In genomic region chr3:95135433-95136052, GRCm38 (mm10) we compare ENCODE assay signal across 8 mouse cellular contexts. TPM values are rescaled to one million over a fixed set of nuclear protein-coding genes. Genes with fewer than 3 reads are reported as not detected.
A peak's percentile ranks its signal among the peaks of the same experiment; 100 is the strongest.
DNase-seq lines count a peak whose midpoint lies in the region; ATAC-seq and TF ChIP-seq lines count a peak whose summit lies in the region.

No protein-coding gene starts in this region.

- TF ChIP-seq CTCF in bone marrow macrophage, adult 2 months (IDR thresholded peaks at IDR 0.05; ENCODE audit: low read depth, low read length), result no peak

- H3K4me2 ChIP-seq in heart, embryonic 15.5 days, result peak overlapping the region; percentile 71
- H3K4me2 ChIP-seq in intestine, embryonic 14.5 days (ENCODE audit: low read length), result peak overlapping the region; percentile 56
- peak overlapping the region; percentile 58 for H3K4me2 ChIP-seq in midbrain, embryonic 16.5 days (ENCODE audit: low read length)

- peak overlapping the region; percentile 46 for H3K4me3 ChIP-seq in heart, embryonic 15.5 days
- peak overlapping the region; percentile 30 for H3K4me3 ChIP-seq in bone marrow macrophage, adult 2 months (ENCODE audit: insufficient read depth, low read length)
- 0 out of 2 replicates have a peak overlapping the region, but pooled peaks have one; percentile 27 for H3K4me3 ChIP-seq in intestine, embryonic 14.5 days (ENCODE audit: low read depth, low read length)
- H3K4me3 ChIP-seq in midbrain, embryonic 16.5 days (ENCODE audit: low read depth, low read length), result peak overlapping the region; percentile 26; the same call in 1 of the 2 replicates

- no peak for TF ChIP-seq POLR2A in bone marrow macrophage, adult 2 months (IDR thresholded peaks at IDR 0.05; ENCODE audit: borderline replicate concordance, low read depth, low read length)

- no peaks in the 10 kb centered on the region for H3K27me3 ChIP-seq in heart, embryonic 15.5 days
- no peaks in the 10 kb centered on the region for H3K27me3 ChIP-seq in intestine, embryonic 14.5 days (replicated peaks; ENCODE audit: control insufficient read depth, insufficient read depth, low read length)
- no peaks in the 10 kb centered on the region for H3K27me3 ChIP-seq in midbrain, embryonic 16.5 days (ENCODE audit: control insufficient read depth, insufficient read depth, low read depth, low read length)

- H3K27ac ChIP-seq in heart, embryonic 15.5 days, result 0 out of 2 replicates have a peak overlapping the region, but pooled peaks have one; percentile 37
- peak overlapping the region; percentile 96 for H3K27ac ChIP-seq in bone marrow macrophage, adult 2 months (ENCODE audit: insufficient read depth, low read depth, low read length)
- H3K27ac ChIP-seq in intestine, embryonic 14.5 days (ENCODE audit: low read depth), result no peak overlapping the region
- H3K27ac ChIP-seq in midbrain, embryonic 16.5 days (ENCODE audit: low read length), result no peak overlapping the region

- no peak for ATAC-seq in heart, embryonic 15.5 days (replicated peaks; ENCODE audit: insufficient number of reproducible peaks, insufficient read depth, low FRiP score, low read depth)
- ATAC-seq in intestine, embryonic 14.5 days (replicated peaks; ENCODE audit: low FRiP score, low TSS enrichment, low read depth), result no peak
- no peak for ATAC-seq in midbrain, embryonic 16.5 days
- no peak for ATAC-seq in cerebellum, adult (ENCODE audit: insufficient number of reproducible peaks, low FRiP score, low TSS enrichment)

- DNase-seq in heart, adult 8-10 months (ENCODE audit: low spot score), result no peak
- DNase-seq in intestine, embryonic 14.5 days (ENCODE audit: low spot score), result no peak
- no peak for DNase-seq in cerebellum, adult 11 months
- DNase-seq in ovary, adult 18-20 months (ENCODE audit: low spot score), result no peak

- H3K36me3 ChIP-seq in heart, embryonic 15.5 days, result peaks cover 16% of the 10 kb centered on the region; the same call in 1 of the 2 replicates
- H3K36me3 ChIP-seq in intestine, embryonic 14.5 days (ENCODE audit: control insufficient read depth, insufficient read depth, low read length), result peaks cover 16% of the 10 kb centered on the region
- H3K36me3 ChIP-seq in midbrain, embryonic 16.5 days (ENCODE audit: control insufficient read depth, insufficient read depth, low read length), result peaks cover 5% of the 10 kb centered on the region; the same call in 1 of the 2 replicates

- WGBS in heart, embryonic 15.5 days, result 69% methylated on average over 7 of the region's 7 CpGs
- WGBS in intestine, embryonic 14.5 days, result 82% methylated on average over 7 of the region's 7 CpGs
- WGBS in midbrain, embryonic 16.5 days, result 88% methylated on average over 7 of the region's 7 CpGs

- peak overlapping the region; percentile 36; the same call in 1 of the 2 replicates for H3K9ac ChIP-seq in heart, embryonic 15.5 days
- H3K9ac ChIP-seq in intestine, embryonic 14.5 days (ENCODE audit: low read length), result 0 out of 2 replicates have a peak overlapping the region, but pooled peaks have one; percentile 8
- peak overlapping the region; percentile 17; the same call in 1 of the 2 replicates for H3K9ac ChIP-seq in midbrain, embryonic 16.5 days (ENCODE audit: low read depth, low read length)

- no peaks in the 10 kb centered on the region for H3K9me3 ChIP-seq in heart, embryonic 15.5 days (replicated peaks)
- no peaks in the 10 kb centered on the region for H3K9me3 ChIP-seq in intestine, embryonic 14.5 days (ENCODE audit: control insufficient read depth, low read length)
- H3K9me3 ChIP-seq in midbrain, embryonic 16.5 days (replicated peaks; ENCODE audit: control insufficient read depth, low read length, poor library complexity, severe bottlenecking), result no peaks in the 10 kb centered on the region

- peaks cover 21% of the 10 kb centered on the region for H3K4me1 ChIP-seq in heart, embryonic 15.5 days (replicated peaks)
- peaks cover 29% of the 10 kb centered on the region for H3K4me1 ChIP-seq in bone marrow macrophage, adult 2 months (ENCODE audit: control insufficient read depth, insufficient read depth, low read length)
- peaks cover 14% of the 10 kb centered on the region for H3K4me1 ChIP-seq in intestine, embryonic 14.5 days (replicated peaks; ENCODE audit: control insufficient read depth, insufficient read depth, low read length)
- H3K4me1 ChIP-seq in midbrain, embryonic 16.5 days (ENCODE audit: control insufficient read depth, insufficient read depth, low read length), result peaks cover 20% of the 10 kb centered on the region

RNA-seq across cellular contexts. Expression of gene Lysmd1, which starts 1.7 kb away (rescaled TPM):
- 9.4 and 10.4 TPM in 2 replicates for polyA plus RNA-seq in heart, embryonic 15.5 days (2015; fragmentation: Nextera tagmentation; extraction: Ambion mirVana)
- 1 to 10 TPM; 4.8 to 5.4 (median 5.0) TPM for total RNA-seq in heart, adult 8-10 months (2022)
- 5.6 and 6.0 TPM in 2 replicates for polyA plus RNA-seq in bone marrow macrophage, adult 2 months (2012; ENCODE audit: insufficient read depth, insufficient read length, missing spikeins)
- 8.0 and 10.1 TPM in 2 replicates for polyA plus RNA-seq in intestine, embryonic 14.5 days (2014; fragmentation: Nextera tagmentation; extraction: Ambion mirVana)
- polyA plus RNA-seq in midbrain, embryonic 16.5 days (2015; fragmentation: Nextera tagmentation; extraction: Ambion mirVana), result 53.8 and 57.6 TPM in 2 replicates

RNA-seq across cellular contexts. Expression of gene Scnm1, which starts 1.7 kb away (rescaled TPM):
- polyA plus RNA-seq in heart, embryonic 15.5 days (2015; fragmentation: Nextera tagmentation; extraction: Ambion mirVana), result 51.0 and 54.2 TPM in 2 replicates
- total RNA-seq in heart, adult 8-10 months (2022), result 10 to 100 TPM; 29.0 to 39.4 (median 33.2) TPM
- 88.6 and 112 TPM in 2 replicates for polyA plus RNA-seq in bone marrow macrophage, adult 2 months (2012; ENCODE audit: insufficient read depth, insufficient read length, missing spikeins)
- 70.3 and 72.9 TPM in 2 replicates for polyA plus RNA-seq in intestine, embryonic 14.5 days (2014; fragmentation: Nextera tagmentation; extraction: Ambion mirVana)
- 79.5 and 79.8 TPM in 2 replicates for polyA plus RNA-seq in midbrain, embryonic 16.5 days (2015; fragmentation: Nextera tagmentation; extraction: Ambion mirVana)

RNA-seq across cellular contexts. Expression of gene Tnfaip8l2, which starts 6.6 kb away (rescaled TPM):
- 2.5 and 4.8 TPM in 2 replicates for polyA plus RNA-seq in heart, embryonic 15.5 days (2015; fragmentation: Nextera tagmentation; extraction: Ambion mirVana)
- total RNA-seq in heart, adult 8-10 months (2022), result 1 to 10 TPM in 3 of 4 experiments, under 1 TPM in 1; 0.62 to 1.9 (median 1.5) TPM
- 235 and 240 TPM in 2 replicates for polyA plus RNA-seq in bone marrow macrophage, adult 2 months (2012; ENCODE audit: insufficient read depth, insufficient read length, missing spikeins)
- 3.2 TPM in 2 replicates for polyA plus RNA-seq in intestine, embryonic 14.5 days (2014; fragmentation: Nextera tagmentation; extraction: Ambion mirVana)
- 2.6 and 3.2 TPM in 2 replicates for polyA plus RNA-seq in midbrain, embryonic 16.5 days (2015; fragmentation: Nextera tagmentation; extraction: Ambion mirVana)

RNA-seq across cellular contexts. Expression of gene Tmod4, which starts 11.3 kb away (rescaled TPM):
- polyA plus RNA-seq in heart, embryonic 15.5 days (2015; fragmentation: Nextera tagmentation; extraction: Ambion mirVana), result 1.4 and 2.1 TPM in 2 replicates
- 10 to 100 TPM; 35.7 to 43.4 (median 39.0) TPM for total RNA-seq in heart, adult 8-10 months (2022)
- 0.60 TPM in 1 of 2 replicates, not detected in the other for polyA plus RNA-seq in bone marrow macrophage, adult 2 months (2012; ENCODE audit: insufficient read depth, insufficient read length, missing spikeins)
- 0.91 and 1.7 TPM in 2 replicates for polyA plus RNA-seq in intestine, embryonic 14.5 days (2014; fragmentation: Nextera tagmentation; extraction: Ambion mirVana)
- polyA plus RNA-seq in midbrain, embryonic 16.5 days (2015; fragmentation: Nextera tagmentation; extraction: Ambion mirVana), result 1.1 TPM in 2 replicates

RNA-seq across cellular contexts. Expression of gene Sema6c, which starts 24.7 kb away (rescaled TPM):
- polyA plus RNA-seq in heart, embryonic 15.5 days (2015; fragmentation: Nextera tagmentation; extraction: Ambion mirVana), result 2.0 and 3.5 TPM in 2 replicates
- 1 to 10 TPM; 2.6 to 8.1 (median 5.5) TPM for total RNA-seq in heart, adult 8-10 months (2022)
- polyA plus RNA-seq in bone marrow macrophage, adult 2 months (2012; ENCODE audit: insufficient read depth, insufficient read length, missing spikeins), result 1.2 and 1.5 TPM in 2 replicates
- polyA plus RNA-seq in intestine, embryonic 14.5 days (2014; fragmentation: Nextera tagmentation; extraction: Ambion mirVana), result 4.8 and 5.3 TPM in 2 replicates
- 18.9 and 20.9 TPM in 2 replicates for polyA plus RNA-seq in midbrain, embryonic 16.5 days (2015; fragmentation: Nextera tagmentation; extraction: Ambion mirVana)

Comparison
In these comparisons a context has a peak if more than half of its experiments do, and no peak if none do; other contexts are left out.
1. H3K27ac ChIP-seq: peak in heart, embryonic 15.5 days (single experiment) and bone marrow macrophage, adult 2 months (single experiment); none in intestine, embryonic 14.5 days (single experiment) and midbrain, embryonic 16.5 days (single experiment).
2. RNA of gene Tnfaip8l2, which starts 6.6 kb away (polyA plus RNA-seq): 235 to 240 TPM in bone marrow macrophage, adult 2 months; 3.2 TPM in intestine, embryonic 14.5 days, 2.6 to 3.2 TPM in midbrain, embryonic 16.5 days and 2.5 to 4.8 TPM in heart, embryonic 15.5 days; every median in the first group is over 10 times any median in the second.
3. Peak in every context shown above with its lines, with median percentiles within 50 percentile points of each other: H3K4me2 ChIP-seq, H3K4me3 ChIP-seq and H3K9ac ChIP-seq.